Mouse (Mus musculus) retina, embryonic 14.5 days (tissue): ENCODE measurements around the gene Guca2b.

Experiments used
- DNase-seq: peaks from one replicate; pipeline ENCODE4 v3.0.0-alpha.2; 2015; ENCODE audit warnings: low spot score

The Guca2b gene

DNA sequence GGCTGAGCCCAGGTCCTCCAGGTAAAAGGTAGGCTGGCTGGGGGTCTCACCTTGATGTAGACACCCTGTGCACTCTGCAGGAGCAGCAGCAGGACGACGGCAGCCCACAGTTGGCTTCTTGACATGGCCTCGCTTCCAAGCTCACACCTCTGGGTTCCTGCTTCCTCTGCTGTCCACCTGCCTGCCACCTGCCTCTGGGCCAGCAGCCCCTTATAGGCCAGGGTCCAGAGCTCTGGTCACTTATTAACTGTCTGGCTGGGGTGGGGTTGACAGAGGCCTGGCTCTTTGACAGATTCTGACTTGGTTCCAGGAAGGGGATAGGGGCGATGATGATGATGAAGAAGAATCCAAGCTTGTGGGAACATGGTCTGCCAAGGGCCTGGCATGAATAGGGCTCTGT lies at the start of gene Guca2b:
TSS of gene Guca2b (minus strand) at position 224 of the 400 bp plus-strand sequence.
- no peak for DNase-seq

DNA sequence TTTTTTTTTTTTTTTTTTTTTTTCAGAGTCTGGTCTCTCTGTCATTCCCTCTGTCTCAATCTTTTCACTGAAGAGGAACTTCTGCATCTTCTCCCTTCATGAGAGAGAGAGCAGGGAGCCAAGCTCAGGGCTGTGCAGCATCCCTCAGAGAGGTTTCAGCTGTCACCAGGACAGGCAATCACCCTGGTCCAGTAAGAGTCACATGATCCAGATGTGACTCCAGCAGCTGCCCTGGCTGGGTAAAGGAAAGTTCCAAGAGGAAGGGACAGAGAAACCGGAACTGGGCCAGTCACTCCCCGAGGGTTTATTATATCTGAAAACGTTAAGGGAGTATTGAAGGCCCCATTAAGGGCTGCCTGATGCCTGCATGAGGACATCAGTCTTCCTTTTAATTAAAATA lies 49.0 kb upstream of the Guca2b start:
- no peak for DNase-seq

DNA sequence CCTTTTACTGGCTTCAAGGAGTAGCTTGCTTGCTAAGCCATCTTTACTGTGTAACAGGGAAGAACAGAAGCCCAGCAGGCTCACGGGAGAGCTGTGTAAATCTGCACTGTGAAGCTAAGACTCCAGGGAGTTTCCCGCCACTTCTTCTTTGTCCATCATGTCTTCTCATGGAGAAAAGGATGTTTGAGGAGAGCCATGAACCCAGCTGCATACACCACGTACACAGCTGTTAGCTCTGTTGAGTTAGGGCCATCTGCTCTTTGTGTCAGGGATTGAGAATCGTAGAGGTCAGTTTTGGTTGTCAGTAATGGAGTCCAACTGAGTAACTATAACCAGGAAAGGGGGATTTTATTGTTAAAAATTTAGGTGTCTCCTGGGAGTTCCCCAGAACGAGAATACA lies 48.6 kb upstream of the Guca2b start:
- peak; percentile 41 for DNase-seq

DNA sequence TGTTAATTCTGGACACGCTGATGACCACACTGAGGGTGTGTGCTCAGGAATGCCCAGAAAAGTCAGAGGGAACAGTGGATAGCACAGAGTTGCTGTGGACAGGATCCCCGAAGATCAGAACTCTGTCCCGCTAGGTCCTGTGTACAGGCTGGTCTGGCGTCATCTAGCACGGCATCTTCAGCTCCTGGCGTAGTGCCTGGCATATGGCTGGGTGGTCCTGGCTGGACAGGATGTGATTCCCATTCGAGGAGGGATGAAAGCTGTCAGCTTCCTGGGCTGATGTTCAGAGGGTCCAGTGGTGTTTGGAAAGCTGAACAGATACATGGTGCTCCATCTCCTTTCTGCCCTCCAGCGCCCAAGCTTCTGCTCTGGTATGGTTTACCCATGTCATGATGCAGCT lies 45.2 kb upstream of the Guca2b start:
- no peak for DNase-seq

DNA sequence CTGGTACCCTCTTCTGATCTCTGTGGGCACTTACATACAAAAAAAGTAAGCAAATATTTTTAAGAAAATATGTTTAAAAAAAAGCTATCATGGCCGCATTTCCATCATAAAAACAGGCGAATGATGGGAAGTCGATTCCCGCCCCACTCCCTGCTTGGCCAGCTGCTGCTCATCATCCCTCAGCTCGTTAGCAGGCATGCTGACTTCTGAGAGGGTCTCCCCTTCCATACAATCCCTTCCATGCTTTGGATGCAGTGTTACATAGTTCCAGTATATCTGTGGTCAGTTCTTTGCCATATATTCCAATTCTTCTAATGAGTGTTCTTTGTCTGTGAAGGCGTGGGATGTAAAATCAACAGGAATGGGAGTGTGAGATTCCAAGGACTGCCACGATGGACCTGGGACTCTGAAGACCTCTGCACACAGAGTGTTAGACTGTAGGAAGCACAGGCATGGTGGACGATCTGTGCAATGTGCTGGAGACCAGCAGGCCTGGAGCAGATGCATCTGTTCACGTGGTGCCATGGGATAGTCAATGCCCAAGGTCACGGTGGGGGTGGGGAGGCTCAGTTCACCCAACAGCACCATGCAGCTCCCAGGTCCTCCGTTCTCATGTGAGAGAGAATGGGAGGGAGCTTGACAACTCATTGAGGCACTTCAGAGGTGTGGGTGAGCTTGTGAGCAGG lies 42.7 kb upstream of the Guca2b start:
- no peak for DNase-seq

DNA sequence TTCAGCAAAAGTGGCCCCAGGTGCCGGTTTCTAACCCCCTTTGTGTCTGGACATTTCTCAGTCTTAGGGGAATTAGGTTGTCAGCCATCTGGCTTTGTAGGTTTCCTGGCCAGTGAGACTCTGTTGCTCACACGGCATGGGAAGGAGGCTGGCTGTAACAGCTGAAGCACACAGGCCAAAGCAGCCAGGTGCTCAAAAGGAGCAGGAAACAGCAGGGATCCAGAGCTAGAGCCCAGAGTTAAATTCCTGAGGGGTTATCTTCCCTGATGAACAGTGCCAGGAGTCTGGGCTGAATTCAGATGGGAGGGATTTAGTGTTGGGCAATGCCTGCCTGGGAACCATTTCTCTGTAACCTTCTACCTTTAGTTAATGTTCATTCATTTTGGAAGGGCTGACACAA lies 39.6 kb upstream of the Guca2b start:
- DNase-seq, result no peak

DNA sequence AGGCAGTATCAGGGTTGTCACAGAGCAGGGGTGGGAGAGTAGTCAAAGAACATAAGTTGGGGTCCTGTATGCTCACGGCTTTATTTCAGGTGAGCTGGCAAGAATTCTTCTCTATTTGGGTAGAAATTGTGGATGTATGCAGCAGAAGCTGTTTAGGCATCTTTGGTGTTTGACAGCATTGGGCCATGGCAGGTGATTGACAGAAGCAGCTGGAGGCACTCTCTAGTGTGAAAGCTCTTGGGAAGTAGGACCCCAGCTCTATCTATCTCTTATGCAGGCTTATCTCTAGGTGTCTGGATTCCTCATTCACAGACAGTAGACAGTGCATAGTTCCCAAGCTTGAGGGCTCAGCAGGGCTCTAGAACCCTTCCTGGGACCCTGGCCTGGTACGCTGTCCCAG lies 27.0 kb upstream of the Guca2b start:
- no peak for DNase-seq

DNA sequence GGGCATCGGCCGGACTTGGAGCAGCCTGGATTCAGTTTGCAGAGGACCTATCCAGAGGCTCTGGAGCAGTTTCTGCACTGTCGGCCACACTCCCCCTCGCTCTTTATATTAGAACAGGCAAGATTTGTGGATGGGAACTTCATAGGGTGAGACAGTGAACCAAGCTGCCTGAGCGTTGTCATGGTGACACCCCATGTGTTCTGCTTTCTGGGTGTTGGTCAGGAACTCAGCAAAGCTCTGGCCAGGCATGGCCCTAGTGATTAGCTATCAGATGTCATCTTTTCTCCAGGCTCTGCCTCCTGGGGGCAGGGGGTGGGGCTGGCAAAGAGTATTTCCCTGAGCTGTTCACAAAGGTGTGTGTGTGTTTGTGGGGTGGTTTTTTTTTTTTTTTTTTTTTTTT lies 23.8 kb upstream of the Guca2b start:
- peak; percentile 46 for DNase-seq

DNA sequence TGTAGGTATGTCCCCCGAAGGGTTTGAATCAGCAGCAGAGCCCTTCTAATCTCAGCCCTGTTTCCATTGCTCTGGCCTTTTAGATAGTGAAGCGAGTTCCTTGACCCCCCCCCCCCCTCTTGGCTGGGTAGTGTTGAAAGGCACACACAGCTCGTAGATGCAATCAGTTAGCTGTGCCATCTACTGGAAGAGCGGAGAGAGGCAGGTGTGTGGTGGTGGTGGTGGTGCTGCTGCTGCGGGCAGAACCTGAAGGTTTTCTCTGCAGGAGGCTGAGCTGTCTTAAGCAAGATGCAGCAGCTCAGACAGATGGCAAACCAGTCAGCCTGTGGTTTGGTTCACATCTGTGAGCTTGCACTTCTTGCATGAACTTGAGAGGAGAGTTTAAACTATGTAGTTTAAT lies 13.9 kb upstream of the Guca2b start:
- DNase-seq, result no peak

DNA sequence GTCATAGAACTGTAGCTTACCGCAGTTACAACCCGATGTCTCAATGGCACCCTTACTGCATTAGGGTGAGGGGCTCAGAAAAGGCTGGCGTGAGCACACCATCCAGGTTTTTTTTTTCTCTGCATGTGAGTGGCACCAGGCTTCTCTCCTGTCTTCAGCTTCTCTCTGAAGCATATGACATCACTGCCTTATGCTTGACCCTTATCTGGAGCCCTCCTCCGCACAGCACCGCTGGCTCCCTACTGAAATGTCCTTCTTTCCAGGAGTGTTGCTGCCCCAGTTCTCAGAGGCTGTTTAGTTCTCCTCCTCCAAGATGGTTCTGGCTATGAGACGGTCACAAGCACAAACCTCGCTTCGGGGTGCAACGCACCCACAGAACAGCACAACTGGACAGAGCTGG lies 12.4 kb upstream of the Guca2b start:
- no peak for DNase-seq

DNA sequence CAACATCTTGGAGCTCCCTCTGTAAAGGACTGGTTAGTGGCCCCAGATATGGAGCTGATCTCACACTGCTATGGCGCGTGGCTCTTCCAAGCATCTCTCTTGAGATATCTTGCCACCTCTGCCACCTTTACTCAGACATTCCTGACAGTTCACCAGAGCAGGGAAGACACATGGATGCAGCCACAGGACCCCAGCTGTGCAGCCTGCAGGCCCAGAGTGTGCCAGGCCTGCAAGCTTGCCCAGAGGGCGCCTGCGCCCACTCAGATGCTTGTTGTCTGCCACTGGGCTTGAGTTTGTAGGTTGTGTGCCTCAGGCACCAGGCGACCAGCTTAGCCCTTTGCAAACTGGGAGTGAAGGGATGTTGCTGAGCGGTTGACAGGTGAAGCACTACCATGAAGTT lies 12.0 kb upstream of the Guca2b start:
- no peak for DNase-seq

DNA sequence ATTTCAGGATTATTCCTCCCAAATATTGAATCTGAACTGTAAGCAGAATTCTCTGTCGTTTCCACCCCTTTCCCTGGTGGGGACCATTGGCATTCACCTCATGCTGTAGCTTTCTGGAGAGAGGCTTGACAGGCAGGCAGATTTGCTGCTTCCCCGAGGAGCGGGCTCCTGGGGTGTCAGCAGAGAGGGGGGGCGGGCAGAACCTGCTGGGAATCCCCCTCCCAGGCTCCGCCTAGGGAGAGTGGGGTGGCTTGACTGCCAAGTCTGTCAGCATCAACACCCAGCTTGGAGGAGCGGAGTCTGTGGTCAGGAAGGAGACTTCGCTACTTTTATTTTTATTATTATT lies 11.4 kb upstream of the Guca2b start:
- no peak for DNase-seq

DNA sequence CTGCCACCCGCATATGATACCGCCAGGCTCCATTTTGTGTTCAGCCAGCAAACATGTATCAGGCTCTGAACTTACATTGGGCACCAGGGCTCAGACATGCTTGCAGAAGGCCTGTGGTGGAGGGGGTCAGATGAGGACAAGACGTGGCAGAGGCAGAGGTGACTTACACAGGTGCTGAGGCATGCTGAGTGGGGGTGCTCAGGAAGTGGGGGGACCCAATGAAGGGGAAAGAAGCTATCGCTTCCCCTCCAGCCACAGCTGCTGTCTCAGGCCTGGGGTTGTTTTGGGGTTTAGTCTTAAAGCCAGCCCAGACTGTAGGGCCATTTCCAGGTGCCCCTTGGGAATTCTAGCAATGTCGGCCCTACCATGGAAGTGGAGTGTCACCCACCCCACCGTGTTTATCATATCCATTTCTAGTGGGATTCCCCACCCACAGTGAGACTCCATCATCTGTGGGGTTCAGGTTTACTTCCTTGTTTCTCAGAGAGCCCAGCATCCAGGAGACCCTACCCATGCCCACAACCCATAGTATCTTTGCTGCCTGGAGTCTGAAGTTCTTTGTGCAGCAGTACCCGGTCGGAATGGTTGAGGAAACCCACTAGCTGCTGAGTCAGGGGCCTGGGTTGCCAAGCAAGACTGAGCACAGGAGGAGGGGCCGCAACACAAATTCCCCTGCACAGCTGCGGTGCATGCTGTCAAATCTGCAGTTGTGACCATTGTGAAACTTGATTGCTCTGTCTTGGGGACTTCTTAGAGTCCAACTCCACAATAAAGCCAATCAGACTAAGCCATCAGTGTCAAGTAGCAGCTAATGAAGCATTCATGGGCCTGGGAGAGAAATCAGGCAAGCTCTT lies 10.8 kb upstream of the Guca2b start:
- DNase-seq, result no peak

DNA sequence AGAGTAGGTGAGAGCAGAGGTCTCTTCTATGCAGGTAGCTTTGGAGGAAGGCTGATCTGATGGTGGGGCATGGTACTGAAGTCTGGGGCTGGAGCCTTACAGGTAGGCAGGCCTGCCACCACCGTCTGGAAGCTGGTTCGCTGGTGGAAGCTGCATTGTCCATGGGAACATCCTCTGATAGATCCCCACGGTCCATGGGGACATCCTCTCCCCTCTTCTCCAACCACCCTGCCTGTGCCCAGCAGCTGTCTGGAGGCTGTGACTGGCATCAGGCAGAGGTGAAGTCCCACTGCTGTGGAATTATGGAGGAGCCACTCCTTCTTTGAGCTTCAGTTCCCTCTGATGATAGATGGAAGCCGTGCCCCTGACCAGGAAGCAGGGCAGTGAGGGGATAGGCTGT lies 9.8 kb upstream of the Guca2b start:
- DNase-seq, result no peak

DNA sequence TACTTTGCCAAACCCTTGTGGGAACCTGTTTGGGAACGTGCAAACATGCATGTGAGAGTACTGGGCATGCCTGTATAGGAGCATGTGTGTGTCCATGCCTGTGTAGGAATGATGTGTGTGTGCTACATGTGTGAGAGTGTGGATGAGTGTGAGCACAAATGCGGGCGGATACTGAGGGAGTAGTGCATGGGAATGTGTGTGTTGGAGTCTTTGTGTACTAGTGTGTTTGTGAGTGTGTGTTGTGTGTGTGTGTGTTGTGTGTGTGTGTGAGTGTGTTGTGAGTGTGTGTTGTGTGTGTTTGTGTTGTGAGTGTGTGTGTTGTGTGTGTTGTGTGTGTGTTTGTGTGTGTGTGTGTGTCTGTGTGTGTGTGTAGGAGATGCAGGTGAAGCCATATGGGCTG lies 9.4 kb upstream of the Guca2b start:
- DNase-seq, result no peak

DNA sequence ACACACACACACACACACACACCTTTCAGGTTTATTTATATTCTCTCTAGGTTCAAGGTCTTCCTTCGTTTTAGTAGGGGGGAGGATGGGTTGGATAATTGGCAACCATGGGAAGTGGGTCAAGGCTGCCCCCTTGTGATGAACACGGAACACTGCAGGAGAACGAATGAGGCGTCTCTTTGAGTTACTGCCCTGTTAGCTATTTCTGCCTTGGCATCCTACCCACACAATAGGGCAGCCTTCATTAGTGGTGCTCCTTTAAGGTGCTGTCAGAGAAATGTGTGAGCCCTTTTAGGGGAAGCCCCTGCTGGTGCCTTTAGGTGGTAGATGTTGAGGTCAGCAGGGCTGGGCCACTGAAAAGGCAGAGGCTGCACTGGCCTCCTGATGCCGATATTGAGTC lies 8.7 kb upstream of the Guca2b start:
- peak; percentile 81 for DNase-seq

DNA sequence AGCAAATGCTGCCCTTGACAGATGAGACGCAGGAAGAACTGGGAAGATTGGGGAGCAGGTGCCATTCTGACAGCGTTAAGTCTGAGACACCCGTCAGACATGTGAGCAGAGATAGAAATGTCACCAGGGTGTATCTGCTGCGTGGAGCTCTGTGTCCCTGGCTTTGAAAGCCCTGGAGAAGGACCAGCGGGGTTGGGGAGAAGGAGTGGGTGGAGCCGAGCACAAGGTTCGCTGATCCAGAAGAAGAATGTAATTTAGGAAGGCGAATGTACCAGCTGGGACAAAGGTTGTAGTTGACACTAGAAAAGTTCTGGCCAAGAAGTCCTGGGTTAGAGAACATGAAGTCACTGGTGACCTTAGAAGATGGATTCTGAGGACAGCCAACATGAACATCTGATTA lies 7.4 kb upstream of the Guca2b start:
- DNase-seq, result no peak

DNA sequence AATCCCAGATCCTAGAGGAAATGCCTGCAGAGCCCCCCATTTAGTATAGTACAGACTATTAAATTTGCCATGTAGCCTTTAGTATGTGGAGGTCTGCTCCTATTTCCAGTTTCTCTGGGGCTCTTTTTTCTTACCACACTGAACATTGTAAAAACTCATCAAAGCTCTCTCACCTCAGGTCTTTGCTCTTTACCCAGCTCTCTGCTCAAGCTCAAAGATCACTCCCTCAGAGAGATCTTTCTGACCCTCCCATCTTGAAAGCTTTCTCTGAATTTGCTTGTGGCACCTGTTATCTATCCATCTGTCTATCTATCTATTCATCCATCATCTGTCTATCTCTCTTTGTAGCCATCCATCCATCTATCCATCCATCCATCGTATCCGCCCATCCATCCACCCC lies 6.4 kb upstream of the Guca2b start:
- no peak for DNase-seq

DNA sequence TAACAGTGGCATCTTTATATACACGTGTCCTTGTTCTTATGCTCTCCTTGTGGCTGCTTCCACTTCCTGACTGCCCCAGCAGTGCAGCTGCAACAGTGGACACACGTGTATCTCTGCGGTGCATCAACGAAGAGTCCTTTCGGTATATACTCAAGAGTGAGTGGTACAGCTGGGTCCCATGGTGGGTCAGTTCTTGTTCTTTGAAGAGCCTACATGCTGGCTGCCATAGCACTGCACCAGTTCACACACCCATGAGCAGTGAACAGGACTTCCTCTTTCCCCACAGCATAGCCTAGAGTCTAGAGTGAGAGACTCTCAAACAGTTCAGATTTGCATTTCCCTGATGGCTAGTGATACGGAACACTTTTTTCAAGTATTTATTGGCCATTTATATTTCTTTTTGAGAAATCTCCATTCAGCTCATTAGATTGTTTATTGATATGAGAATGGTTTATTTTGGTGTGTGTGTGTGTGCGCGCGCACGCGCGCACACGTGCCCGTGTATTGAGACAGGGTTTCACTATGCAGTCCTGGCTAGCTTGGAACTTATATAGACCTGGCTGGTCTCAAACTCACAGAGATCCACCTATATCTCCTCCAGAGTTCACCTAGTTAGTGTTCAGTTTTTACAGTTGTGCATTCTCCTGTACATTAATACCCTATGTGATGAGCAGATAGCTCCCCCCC lies 4.8 kb upstream of the Guca2b start:
- DNase-seq, result no peak

DNA sequence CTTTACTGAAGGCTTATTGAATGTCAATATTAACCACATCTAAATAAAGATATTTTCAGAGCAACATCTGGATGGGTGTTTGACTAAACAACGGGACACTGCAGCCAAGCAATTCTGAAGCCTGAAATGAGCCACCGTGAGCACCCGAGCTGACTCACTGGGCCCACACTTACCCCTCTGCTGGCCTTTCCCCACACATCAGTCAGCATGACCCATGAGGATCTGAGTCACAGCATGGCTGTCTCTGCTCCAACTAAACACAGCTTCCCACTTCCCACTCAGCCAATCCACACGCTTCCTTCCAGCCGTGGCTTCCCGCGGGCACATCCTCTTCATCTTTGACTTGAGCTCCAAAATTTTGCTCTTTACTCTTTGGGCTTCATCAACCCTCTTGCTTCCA lies 4.2 kb upstream of the Guca2b start:
- DNase-seq, result no peak

DNA sequence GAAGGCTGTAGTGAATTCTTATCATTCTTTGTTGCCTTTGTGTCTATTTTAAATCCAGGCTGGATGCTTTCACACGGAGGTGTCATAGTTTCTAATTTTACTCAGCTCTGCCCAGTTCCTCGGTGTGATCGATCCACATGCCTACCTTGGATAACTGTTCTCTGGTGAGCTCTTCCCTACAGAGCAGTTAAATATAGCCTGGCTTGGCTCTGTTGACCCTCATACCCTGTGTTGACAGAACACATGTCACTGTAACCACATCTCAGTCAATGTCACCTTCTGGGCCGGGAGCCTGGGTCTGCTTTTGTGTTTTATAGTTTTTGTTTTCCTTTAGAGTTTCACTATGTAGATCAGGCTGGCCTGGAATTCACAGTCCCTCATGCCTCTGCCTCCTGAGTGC lies 3.4 kb upstream of the Guca2b start:
- no peak for DNase-seq

DNA sequence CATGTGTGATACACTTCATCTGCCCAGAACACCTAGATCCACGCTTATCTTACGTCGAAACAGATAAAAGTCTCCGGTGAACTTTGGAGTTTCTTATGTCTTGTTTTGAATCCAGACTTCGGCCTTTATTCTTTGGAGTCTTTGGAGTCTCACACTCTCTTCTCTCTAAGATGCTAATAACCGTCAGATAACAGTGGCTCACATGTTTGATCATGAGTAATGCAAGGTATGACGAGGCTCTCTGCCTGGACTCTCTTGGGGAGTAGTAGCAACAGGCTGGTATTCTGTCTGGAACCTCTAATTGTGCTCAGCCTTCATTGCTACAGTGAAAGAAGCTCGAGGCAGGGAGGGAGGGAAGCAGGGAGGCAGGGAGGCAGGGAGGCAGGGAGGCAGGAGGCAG lies 1.3 kb upstream of the Guca2b start:
- no peak for DNase-seq

DNA sequence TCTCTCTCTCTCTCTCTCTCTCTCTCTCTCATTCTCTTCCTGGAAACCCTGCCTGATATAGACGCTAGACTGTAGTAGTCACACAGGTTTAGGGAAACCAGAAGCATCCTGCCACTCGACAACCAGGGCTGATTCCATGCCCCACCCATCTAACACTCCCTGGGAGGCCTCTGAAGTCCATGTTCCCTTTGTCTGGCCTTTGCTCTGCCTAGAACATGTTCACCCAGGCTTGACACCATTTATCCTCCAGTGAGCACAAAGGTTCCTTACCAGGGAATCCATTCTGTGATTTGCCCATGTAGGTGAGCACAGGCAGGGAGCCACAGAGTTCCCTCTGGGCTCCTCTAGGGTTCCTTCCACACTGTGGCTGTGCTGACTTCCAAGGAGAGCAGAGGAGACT lies 508 bp downstream of the Guca2b start:
- DNase-seq, result no peak
